Mouse (Mus musculus): Measurements from ENCODE around the gene Bzw1.

Gene Bzw1

DNA sequence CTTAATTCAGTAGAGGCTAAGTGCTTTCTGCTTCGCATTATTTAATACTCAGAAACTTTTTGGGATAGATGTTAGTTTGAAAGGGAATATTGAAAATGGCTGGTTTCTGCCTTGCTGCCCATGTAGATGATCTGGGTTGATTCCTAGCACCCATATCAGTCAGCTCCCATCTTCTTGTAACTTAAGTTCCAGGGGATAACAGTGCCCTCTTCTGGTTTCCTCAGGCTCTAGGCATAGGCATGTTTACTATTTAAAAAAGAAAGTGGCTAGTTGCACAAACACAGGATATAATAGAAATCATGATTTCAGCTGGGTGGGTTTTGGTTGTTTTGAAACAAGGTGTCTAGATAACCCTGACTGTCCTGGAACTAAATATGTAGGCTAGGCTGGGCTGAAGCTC is 3.5 kb downstream of the Bzw1 start:
- DNase-seq (ENCODE audit: low spot score): no peak

GRCm38 (mm10) chr1:58397731-58398130 is 5.0 kb downstream of the Bzw1 start:
- no peak for DNase-seq (ENCODE audit: low spot score)

DNA sequence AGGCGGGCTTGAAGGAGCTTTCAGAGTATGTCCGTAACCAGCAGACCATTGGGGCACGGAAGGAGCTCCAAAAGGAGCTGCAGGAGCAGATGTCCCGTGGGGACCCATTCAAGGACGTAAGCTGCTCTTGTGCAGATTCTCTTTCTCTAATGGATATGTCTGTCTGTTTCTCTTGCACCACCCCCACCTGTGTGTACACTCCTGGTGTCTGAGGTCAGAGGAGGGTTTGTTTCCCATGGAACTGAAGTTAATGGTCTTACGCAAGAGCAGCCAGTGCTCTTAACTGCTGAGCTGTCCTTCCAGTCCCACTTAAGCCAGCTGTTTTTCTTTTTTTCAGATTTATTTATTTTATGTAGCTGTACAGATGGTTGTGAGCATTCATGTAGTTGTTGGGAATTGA is 8.7 kb downstream of the Bzw1 start:
- no peak for DNase-seq (ENCODE audit: low spot score)

DNA sequence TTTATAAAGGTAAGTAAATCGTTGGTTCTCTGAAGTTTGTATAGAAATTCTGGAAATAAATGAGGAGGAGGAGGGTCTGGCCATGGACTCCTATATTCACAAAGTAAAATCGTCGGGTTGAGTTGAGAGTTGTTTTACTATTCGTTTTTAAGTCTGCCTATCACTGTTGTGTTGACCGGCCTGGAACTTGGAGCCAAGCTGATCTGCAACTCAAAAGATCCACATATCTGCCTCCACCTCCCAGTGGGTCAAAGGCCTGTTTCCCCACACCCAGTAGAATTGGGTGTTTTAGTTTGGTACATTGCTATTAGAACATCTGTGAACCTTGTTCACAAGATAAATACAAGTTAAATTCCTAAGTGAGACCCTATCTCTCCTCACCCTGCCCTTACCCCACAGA is 11.0 kb downstream of the Bzw1 start:
- no peak for DNase-seq (ENCODE audit: low spot score)

GRCm38 (mm10) chr1:58407321-58407720 is 14.6 kb downstream of the Bzw1 start:
- DNase-seq (ENCODE audit: low spot score): no peak

GRCm38 (mm10) chr1:58408141-58408540 is 15.4 kb downstream of the Bzw1 start:
- no peak for DNase-seq (ENCODE audit: low spot score)

GRCm38 (mm10) chr1:58409553-58410197 is 17.0 kb downstream of the Bzw1 start:
- no peak for DNase-seq (ENCODE audit: low spot score)

DNA sequence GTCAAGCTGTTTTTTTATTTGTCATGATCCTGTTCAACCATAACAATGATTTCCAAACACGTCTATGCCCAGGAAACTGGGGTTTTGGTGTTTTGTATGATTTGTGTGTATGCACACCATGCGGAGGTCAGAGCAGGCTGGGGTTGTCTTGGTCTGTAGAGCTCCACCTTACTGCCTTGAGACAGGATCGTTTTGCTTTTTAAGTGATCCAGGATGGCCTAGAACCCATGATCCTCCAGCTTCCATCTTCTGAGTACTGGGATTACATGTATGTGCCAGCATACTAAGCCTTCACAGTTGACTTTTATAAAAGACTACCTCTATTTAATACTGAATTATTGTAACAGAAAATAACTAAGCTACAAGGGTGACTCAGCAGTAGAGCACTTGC is 17.5 kb downstream of the Bzw1 start:
- no peak for DNase-seq (ENCODE audit: low spot score)

GRCm38 (mm10) chr1:58410776-58411175 is 18.1 kb downstream of the Bzw1 start:
- no peak for DNase-seq (ENCODE audit: low spot score)

- no peak for DNase-seq (ENCODE audit: low spot score)
Observed at GRCm38 (mm10) chr1:58415442-58415841, 22.7 kb downstream of the Bzw1 start.

DNA sequence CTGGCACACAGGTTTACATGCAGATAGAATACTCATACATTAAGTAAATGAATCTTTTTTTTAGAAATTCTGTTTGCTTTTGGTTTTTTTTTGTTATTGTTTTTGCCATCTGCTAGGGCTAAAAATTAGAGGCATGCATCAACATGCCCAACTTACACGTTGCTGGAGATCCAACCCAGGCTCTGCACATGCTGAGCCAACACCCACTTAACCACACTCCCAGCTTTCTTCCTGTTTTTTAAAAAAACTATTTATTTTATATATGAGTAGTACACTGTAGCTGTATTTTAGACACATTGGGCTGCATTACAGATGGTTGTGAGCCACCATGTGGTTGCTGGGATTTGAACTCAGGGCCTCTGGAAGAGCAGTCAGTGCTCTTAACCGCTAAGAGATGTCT is 23.4 kb downstream of the Bzw1 start:
- DNase-seq (ENCODE audit: low spot score): no peak

DNA sequence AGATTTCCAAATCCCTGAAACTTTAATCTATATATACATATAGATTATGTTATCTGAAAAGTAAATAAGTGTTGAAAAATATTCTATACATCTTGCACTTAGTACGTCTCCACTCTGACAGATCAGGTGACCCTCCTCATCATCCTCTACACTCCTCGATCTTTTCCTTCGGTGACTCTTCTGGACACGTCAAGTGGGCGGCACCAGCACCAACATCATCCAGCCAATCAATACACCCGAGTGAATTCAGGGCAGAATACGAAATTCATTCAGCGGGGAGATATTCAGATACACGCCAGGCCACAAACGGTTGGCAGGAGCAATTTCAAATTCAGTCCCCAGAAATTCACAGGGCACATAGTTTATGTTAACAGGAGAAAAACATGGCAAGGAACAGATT is 27.3 kb downstream of the Bzw1 start:
- no peak for DNase-seq (ENCODE audit: low spot score)

- DNase-seq (ENCODE audit: low spot score): no peak
Observed at GRCm38 (mm10) chr1:58420961-58421360, 28.3 kb downstream of the Bzw1 start.

GRCm38 (mm10) chr1:58422879-58423278 is 30.2 kb downstream of the Bzw1 start:
- peak; percentile 72 for DNase-seq (ENCODE audit: low spot score)

DNA sequence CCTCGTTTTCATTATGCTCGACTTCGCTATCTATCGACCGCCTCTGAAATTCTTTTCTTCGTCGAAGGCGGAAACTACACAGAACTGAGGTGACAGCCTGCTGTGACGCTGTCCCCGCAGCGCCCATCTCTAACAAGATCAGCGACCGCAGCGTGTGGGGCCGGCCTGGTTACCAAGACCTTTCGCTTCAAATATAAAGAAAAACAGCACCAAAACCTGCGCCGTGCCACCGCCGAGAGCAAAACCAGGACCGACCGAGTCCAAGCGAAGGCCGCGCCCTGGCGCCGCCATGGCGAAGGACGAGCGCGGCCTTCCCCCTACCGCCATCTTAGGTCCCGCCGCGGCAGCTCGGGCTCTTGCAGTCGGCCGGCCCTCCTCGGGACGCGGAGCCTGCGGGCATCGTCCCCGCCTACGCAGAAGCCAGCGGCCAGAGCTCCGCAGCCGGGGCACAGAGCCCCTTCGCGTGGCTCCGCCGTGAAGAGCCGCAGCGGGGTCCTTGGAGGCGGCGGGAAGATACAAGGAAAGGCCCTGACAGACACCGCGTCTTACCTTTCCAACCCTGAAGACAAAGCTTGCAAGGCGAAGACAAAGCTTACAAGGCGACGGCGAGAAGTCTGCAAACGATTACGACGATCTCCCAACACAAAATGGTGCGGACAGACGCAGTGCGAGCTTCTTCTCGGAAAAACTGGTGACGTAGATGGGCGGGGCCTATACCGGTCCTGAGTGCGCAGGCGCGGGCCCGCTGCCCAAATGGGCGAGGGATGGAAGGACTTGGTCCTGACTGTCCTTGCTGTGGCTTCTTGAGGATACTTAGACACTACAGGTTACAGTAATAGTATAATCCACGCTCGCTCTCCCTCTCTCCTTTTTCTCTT is 30.9 kb downstream of the Bzw1 start, which contains the start of gene Clk1:
Gene Clk1 (minus strand): TSS at position 696 of the 878 bp plus-strand sequence.
- peak; percentile 92 for DNase-seq (ENCODE audit: low spot score)

GRCm38 (mm10) chr1:58424551-58424950 is 31.9 kb downstream of the Bzw1 start:
- DNase-seq (ENCODE audit: low spot score): no peak

GRCm38 (mm10) chr1:58444691-58445090 is 52.0 kb downstream of the Bzw1 start:
- DNase-seq (ENCODE audit: low spot score): no peak

GRCm38 (mm10) chr1:58445143-58445722 is 52.5 kb downstream of the Bzw1 start, which contains the start of the genes Nif3l1 and Ppil3:
Gene Nif3l1, plus strand, starts transcription at chr1:58445151.
Gene Ppil3, minus strand, starts transcription at chr1:58445486.
- peak; percentile 77 for DNase-seq (ENCODE audit: low spot score)

DNA sequence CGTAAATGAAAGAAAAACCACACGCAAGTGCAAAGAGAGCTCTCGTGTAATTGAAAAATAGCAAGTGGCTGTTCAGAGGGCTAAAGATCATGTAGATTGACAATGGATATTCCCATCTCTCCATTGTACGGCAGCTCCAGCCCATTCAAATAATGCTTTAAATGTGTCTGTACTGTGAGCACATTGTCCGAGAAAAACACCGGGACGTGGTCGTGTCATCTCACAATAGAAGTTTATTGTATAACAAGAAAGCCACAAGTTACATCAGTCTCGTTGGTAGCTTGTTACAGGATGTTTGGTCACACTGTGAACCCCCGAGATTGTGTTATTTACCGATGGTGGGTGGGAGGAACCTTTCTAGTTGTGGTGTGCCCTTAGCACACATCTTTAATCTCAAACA is 53.2 kb downstream of the Bzw1 start:
- DNase-seq (ENCODE audit: low spot score): no peak

- no peak for DNase-seq (ENCODE audit: low spot score)
Observed at GRCm38 (mm10) chr1:58447766-58448165, 55.1 kb downstream of the Bzw1 start.

GRCm38 (mm10) chr1:58448396-58448795 is 55.7 kb downstream of the Bzw1 start:
- DNase-seq (ENCODE audit: low spot score): no peak

GRCm38 (mm10) chr1:58454316-58454715 is 61.6 kb downstream of the Bzw1 start:
- no peak for DNase-seq (ENCODE audit: low spot score)

Data from c-Kit-positive CD71-positive TER-119-positive erythroid progenitor cells, embryonic 14.5 days (primary cell).